Mouse (Mus musculus) CH12.LX (cell line): Measurements from ENCODE around the gene Vwa5b2. TPM values are rescaled to one million over a fixed set of nuclear protein-coding genes. Genes with fewer than 3 reads are reported as not detected.
A peak's percentile ranks its signal among the peaks of the same experiment; 100 is the strongest.

Experiments
- DNase-seq: peaks from one replicate; pipeline ENCODE4 v3.0.0-alpha.2; 2013; ENCODE audit errors: extremely low read depth
- H3K27ac ChIP-seq: 2 replicates; pipeline ENCODE4 v1.5.1; 2012; ENCODE audit warnings: low read depth, mild to moderate bottlenecking, control low read depth, moderate library complexity; ENCODE audit not compliant: insufficient read depth
- H3K27me3 ChIP-seq: replicated peaks from 2 replicates; pipeline ENCODE3; 2012; ENCODE audit warnings: inconsistent platforms
- H3K36me3 ChIP-seq, 2 experiments: replicated peaks in 1 of 2; 2 replicates each; pipeline versions ENCODE3 to v1.6.1; 2012; ENCODE audit warnings: inconsistent platforms in 1 of 2, low read length in 1 of 2, mild to moderate bottlenecking in 1 of 2, mixed read lengths in 1 of 2, moderate library complexity in 1 of 2; ENCODE audit not compliant: control insufficient read depth in 1 of 2, insufficient read depth in 1 of 2
- H3K4me1 ChIP-seq, 2 experiments: 2 replicates each; pipeline ENCODE4 v1.6.1; 2012; ENCODE audit warnings: inconsistent platforms in 1 of 2, moderate library complexity in 1 of 2; ENCODE audit not compliant: insufficient read depth in 2 of 2, control insufficient read depth in 1 of 2
- H3K4me2 ChIP-seq: 2 replicates; pipeline ENCODE4 v1.6.1; 2012; ENCODE audit warnings: low read depth, mild to moderate bottlenecking, control low read depth; ENCODE audit not compliant: poor library complexity, insufficient read depth, severe bottlenecking
- H3K4me3 ChIP-seq, 3 experiments: fragments of 150-350 bp in 1 of 3; sonication (generic) in 1 of 3; replicated peaks in 1 of 3; 2 replicates each; pipeline versions ENCODE3 to v1.5.1; 2011 to 2012; ENCODE audit warnings: low read depth in 2 of 3, low read length in 2 of 3, mild to moderate bottlenecking in 2 of 3, moderate library complexity in 2 of 3, control low read depth in 1 of 3, improper control_type of control experiment in 1 of 3, inconsistent platforms in 1 of 3, mixed read lengths in 1 of 3; ENCODE audit not compliant: poor library complexity in 1 of 3
- H3K79me2 ChIP-seq: replicated peaks from 2 replicates; pipeline ENCODE4 v1.6.1; 2012; ENCODE audit warnings: mild to moderate bottlenecking, moderate library complexity; ENCODE audit not compliant: control insufficient read depth, poor library complexity, insufficient read depth, severe bottlenecking; ENCODE audit errors: extremely low read depth
- H3K9ac ChIP-seq: 2 replicates; pipeline ENCODE4 v1.6.1; 2012; ENCODE audit warnings: low read depth, mild to moderate bottlenecking, control low read depth, moderate library complexity; ENCODE audit not compliant: insufficient read depth
- H3K9me3 ChIP-seq: replicated peaks from 2 replicates; pipeline ENCODE3; 2012; ENCODE audit warnings: low read length, inconsistent platforms, mixed read lengths
- BHLHE40 ChIP-seq: IDR thresholded peaks from 2 replicates; pipeline ENCODE4 v1.6.1; 2011; ENCODE audit warnings: mild to moderate bottlenecking, low read depth, low read length, improper control_type of control experiment
- CHD1 ChIP-seq: IDR thresholded peaks from 2 replicates; pipeline ENCODE4 v1.6.1; 2012; ENCODE audit warnings: low read depth, low read length, improper control_type of control experiment, inconsistent platforms
- CHD2 ChIP-seq: IDR thresholded peaks from 2 replicates; pipeline ENCODE4 v1.6.1; 2011; ENCODE audit warnings: low read length, improper control_type of control experiment
- CTCF ChIP-seq, 2 experiments: IDR thresholded peaks in 1 of 2; conservative IDR thresholded peaks in 1 of 2; 2 replicates each; pipeline ENCODE4 v1.5.1; 2011 to 2012; ENCODE audit warnings: low read depth in 2 of 2, low read length in 2 of 2, improper control_type of control experiment in 1 of 2, inconsistent platforms in 1 of 2, mild to moderate bottlenecking in 1 of 2, moderate library complexity in 1 of 2
- E2F4 ChIP-seq: IDR thresholded peaks from 2 replicates; pipeline ENCODE4 v1.6.1; 2011; ENCODE audit warnings: low read depth, low read length, improper control_type of control experiment; ENCODE audit not compliant: insufficient replicate concordance
- EP300 ChIP-seq: IDR thresholded peaks from 2 replicates; pipeline ENCODE4 v1.6.1; 2011; ENCODE audit warnings: low read length, improper control_type of control experiment
- ETS1 ChIP-seq: conservative IDR thresholded peaks from 2 replicates; pipeline ENCODE4 v1.6.1; 2012; ENCODE audit warnings: low read depth, mild to moderate bottlenecking, inconsistent platforms, low read length, improper control_type of control experiment, moderate library complexity
- GABPA ChIP-seq: IDR thresholded peaks from 2 replicates; pipeline ENCODE4 v1.6.1; 2012; ENCODE audit warnings: low read depth, low read length, improper control_type of control experiment, inconsistent platforms; ENCODE audit not compliant: insufficient replicate concordance
- IRF4 ChIP-seq: IDR thresholded peaks from 2 replicates; pipeline ENCODE4 v1.6.1; 2014; ENCODE audit warnings: low read depth, mild to moderate bottlenecking, inconsistent platforms, low read length, improper control_type of control experiment
- JUND ChIP-seq: conservative IDR thresholded peaks from 2 replicates; pipeline ENCODE4 v1.6.1; 2011; ENCODE audit warnings: low read depth, low read length, improper control_type of control experiment
- MAX ChIP-seq: IDR thresholded peaks from 2 replicates; pipeline ENCODE4 v1.6.1; 2011; ENCODE audit warnings: low read length, improper control_type of control experiment
- MAZ ChIP-seq: IDR thresholded peaks from 2 replicates; pipeline ENCODE4 v1.6.1; 2012; ENCODE audit warnings: low read depth, mild to moderate bottlenecking, inconsistent platforms, low read length, improper control_type of control experiment, moderate library complexity
- MEF2A ChIP-seq: IDR thresholded peaks from 2 replicates; pipeline ENCODE4 v1.6.1; 2014; ENCODE audit warnings: low read depth, mild to moderate bottlenecking, inconsistent platforms, low read length, improper control_type of control experiment, borderline replicate concordance
- MXI1 ChIP-seq: IDR thresholded peaks from 2 replicates; pipeline ENCODE4 v1.6.1; 2011; ENCODE audit warnings: mild to moderate bottlenecking, low read depth, low read length, improper control_type of control experiment
- MYC ChIP-seq: IDR thresholded peaks from 2 replicates; pipeline ENCODE4 v1.6.1; 2011; ENCODE audit warnings: low read depth, mild to moderate bottlenecking, improper control_type of control experiment, low read length
- NELFE ChIP-seq: IDR thresholded peaks from 2 replicates; pipeline ENCODE4 v1.6.1; 2011; ENCODE audit warnings: low read depth, low read length, improper control_type of control experiment
- NRF1 ChIP-seq: IDR thresholded peaks from 2 replicates; pipeline ENCODE4 v1.6.1; 2014; ENCODE audit warnings: low read depth, mild to moderate bottlenecking, inconsistent platforms, low read length, improper control_type of control experiment, moderate library complexity
- POLR2A ChIP-seq: IDR thresholded peaks from 2 replicates; pipeline ENCODE4 v1.6.1; 2011; ENCODE audit warnings: low read depth, mild to moderate bottlenecking, improper control_type of control experiment, low read length
- RAD21 ChIP-seq: IDR thresholded peaks from 2 replicates; pipeline ENCODE4 v1.6.1; 2011; ENCODE audit warnings: low read depth, mild to moderate bottlenecking, low read length, improper control_type of control experiment, moderate library complexity
- SIN3A ChIP-seq: IDR thresholded peaks from 2 replicates; pipeline ENCODE4 v1.6.1; 2012; ENCODE audit warnings: low read length, improper control_type of control experiment, inconsistent platforms
- SMC3 ChIP-seq: IDR thresholded peaks from 2 replicates; pipeline ENCODE4 v1.6.1; 2011; ENCODE audit warnings: low read depth, low read length, improper control_type of control experiment
- TBP ChIP-seq: conservative IDR thresholded peaks from 2 replicates; pipeline ENCODE4 v1.6.1; 2011; ENCODE audit warnings: low read depth, low read length, improper control_type of control experiment
- TCF12 ChIP-seq: IDR thresholded peaks from 2 replicates; pipeline ENCODE4 v1.6.1; 2014; ENCODE audit warnings: low read depth, mild to moderate bottlenecking, inconsistent platforms, low read length, improper control_type of control experiment
- UBTF ChIP-seq: IDR thresholded peaks from 2 replicates; pipeline ENCODE4 v1.6.1; 2012; ENCODE audit warnings: low read depth, mild to moderate bottlenecking, inconsistent platforms, low read length, improper control_type of control experiment, moderate library complexity
- USF1 ChIP-seq: IDR thresholded peaks from 2 replicates; pipeline ENCODE4 v1.6.1; 2014; ENCODE audit warnings: low read depth, mild to moderate bottlenecking, inconsistent platforms, low read length, improper control_type of control experiment
- USF2 ChIP-seq: conservative IDR thresholded peaks from 2 replicates; pipeline ENCODE4 v1.6.1; 2011; ENCODE audit warnings: low read depth, low read length, improper control_type of control experiment
- ZC3H11A ChIP-seq: IDR thresholded peaks from 2 replicates; pipeline ENCODE4 v1.6.1; 2012; ENCODE audit warnings: low read depth, mild to moderate bottlenecking, inconsistent platforms, low read length, improper control_type of control experiment
- ZKSCAN1 ChIP-seq: IDR thresholded peaks from 2 replicates; pipeline ENCODE4 v1.6.1; 2012; ENCODE audit warnings: low read depth, inconsistent platforms, low read length, improper control_type of control experiment, borderline replicate concordance
- ZMIZ1 ChIP-seq: IDR thresholded peaks from 2 replicates; pipeline ENCODE4 v1.6.1; 2012; ENCODE audit warnings: low read depth, mild to moderate bottlenecking, inconsistent platforms, low read length, improper control_type of control experiment
- ZNF384 ChIP-seq: IDR thresholded peaks from 2 replicates; pipeline ENCODE4 v1.6.1; 2012; ENCODE audit warnings: low read depth, low read length, improper control_type of control experiment, inconsistent platforms
- dilution Hi-C: fragments of 300-500 bp; cut with MboI; formaldehyde crosslinking; loops from 2 replicates; pipeline ENCODE4 v1.14.3; 2020; ENCODE audit warnings: low sequenced_read_pairs; ENCODE audit not compliant: extremely low pct_unique_long_range_greater_than_20kb, extremely low pct_ligation_motif_present
- in situ Hi-C: fragments of 300-500 bp; cut with MboI; formaldehyde crosslinking; loops from 3 replicates; pipeline ENCODE4 v1.14.3; 2019; ENCODE audit warnings: low sequenced_read_pairs, low pct_ligation_motif_present, low pct_unique_long_range_greater_than_20kb, mixed read lengths
- polyA plus RNA-seq: library from polyadenylated mRNA; unstranded; fragments of >175 nt; gene quantifications from 2 replicates; pipeline ENCODE4 v1.2.1, GENCODE M21; 2012; ENCODE audit warnings: low read depth; ENCODE audit not compliant: insufficient read length
- total RNA-seq, 2 experiments: library from RNA; depleted of rRNA; stranded (reverse); fragments of 300-350 nt in 1 of 2; fragments of >200 nt in 1 of 2; gene quantifications; 2 replicates each; pipeline ENCODE4 v1.2.3; 2012 to 2014

The Vwa5b2 gene
- total and polyA plus RNA-seq, 3 experiments = 0.29 TPM; not detected in 2

GRCm38 (mm10) chr16:20629731-20630634 is 40.7 kb downstream of the Vwa5b2 start, which contains the start of gene Ece2:
Ece2 (plus strand) TSS chr16:20629828.
- Histone ChIP-seq H3K79me2 (no peaks in the 10 kb centered on the region), H3K4me2 (peak within 1 kb of the TSS; percentile 10; the same call in 1 of the 2 replicates), H3K4me3 (no peak within 1 kb of the TSS), H3K27ac (no peak within 1 kb of the TSS), H3K9me3 (no peaks in the 10 kb centered on the region), H3K27me3 (no peaks in the 10 kb centered on the region), H3K36me3 (no peaks in the 10 kb centered on the region), H3K4me1 (no peaks in the 10 kb centered on the region), H3K9ac (no peak within 1 kb of the TSS)
- DNase-seq = no peak
- dilution Hi-C loops (no loop called here), in situ Hi-C loops (no loop called here)
- TF ChIP-seq TCF12 (no peak), EP300 (no peak), USF2 (no peak), ETS1 (no peak), RAD21 (no peak), SIN3A (no peak), ZKSCAN1 (no peak), NRF1 (no peak), CHD2 (no peak), TBP (no peak), BHLHE40 (no peak), MAZ (no peak), IRF4 (no peak), CTCF (conservative IDR thresholded peaks at IDR 0.05 in 1 of 2, IDR thresholded peaks at IDR 0.05 in 1 of 2; ENCODE audit: low read depth in 2 of 2, low read length in 2 of 2) (no peak), NELFE (no peak), GABPA (no peak), UBTF (no peak), MEF2A (no peak), POLR2A (no peak), ZNF384 (no peak)

GRCm38 (mm10) chr16:20637410-20637809 is 48.1 kb downstream of the Vwa5b2 start:
- in situ Hi-C loops = no loop called here
- no peak overlapping the region for H3K27ac ChIP-seq
- no peak overlapping the region for H3K9ac ChIP-seq
- no peaks in the 10 kb centered on the region for H3K9me3 ChIP-seq
- no peaks in the 10 kb centered on the region for H3K27me3 ChIP-seq
- H3K79me2 ChIP-seq = no peaks in the 10 kb centered on the region
- H3K4me3 ChIP-seq = no peak overlapping the region
- DNase-seq = no peak
- dilution Hi-C loops = no loop called here
- H3K4me1 ChIP-seq = peaks cover 3 to 15% of the 10 kb centered on the region in 2 experiments
- H3K36me3 ChIP-seq = no peaks in the 10 kb centered on the region
- TF ChIP-seq ETS1 (no peak), ZMIZ1 (no peak), CTCF (conservative IDR thresholded peaks at IDR 0.05 in 1 of 2, IDR thresholded peaks at IDR 0.05 in 1 of 2; ENCODE audit: low read depth in 2 of 2, low read length in 2 of 2) (no peak), SMC3 (no peak), MYC (no peak), IRF4 (no peak), USF1 (no peak), EP300 (no peak), CHD1 (no peak), MXI1 (no peak), E2F4 (no peak), BHLHE40 (no peak), JUND (no peak), RAD21 (no peak), UBTF (no peak), MAX (no peak), ZC3H11A (no peak)
- H3K4me2 ChIP-seq = no peak overlapping the region
